Mouse (Mus musculus): ENCODE results near the gene Akap10.

GRCm38 (mm10) chr11:61855539-61855938 is 74.5 kb downstream of the Akap10 start:
- no peak for TF ChIP-seq EP300 (optimal IDR thresholded peaks at IDR 0.05)
- TF ChIP-seq CTCF (IDR thresholded peaks at IDR 0.05; ENCODE audit: low read depth), result no peak

All from stomach, postnatal 0 days (tissue).